Mouse (Mus musculus): ENCODE measurements around the gene Sike1.

GRCm38 (mm10) chr3:103057752-103058151 lies 62.2 kb downstream of the Sike1 start:
- TF ChIP-seq CTCF (IDR thresholded peaks at IDR 0.05; ENCODE audit: borderline replicate concordance, insufficient read depth, low read length) (no peak), POLR2A (IDR thresholded peaks at IDR 0.05; ENCODE audit: low read depth, low read length) (no peak)
